Mouse (Mus musculus): Measurements from ENCODE around the gene Gramd1c.

GRCm38 (mm10) chr16:43932319-43932718 is 130.8 kb downstream of the Gramd1c start:
- TF ChIP-seq POLR2A (IDR thresholded peaks at IDR 0.05; ENCODE audit: insufficient read length, low read depth), result no peak
- no peak for TF ChIP-seq E2F4 (IDR thresholded peaks at IDR 0.05; ENCODE audit: insufficient read depth)
